ENCODE assay signal across 11 mouse cellular contexts in the genomic region with DNA sequence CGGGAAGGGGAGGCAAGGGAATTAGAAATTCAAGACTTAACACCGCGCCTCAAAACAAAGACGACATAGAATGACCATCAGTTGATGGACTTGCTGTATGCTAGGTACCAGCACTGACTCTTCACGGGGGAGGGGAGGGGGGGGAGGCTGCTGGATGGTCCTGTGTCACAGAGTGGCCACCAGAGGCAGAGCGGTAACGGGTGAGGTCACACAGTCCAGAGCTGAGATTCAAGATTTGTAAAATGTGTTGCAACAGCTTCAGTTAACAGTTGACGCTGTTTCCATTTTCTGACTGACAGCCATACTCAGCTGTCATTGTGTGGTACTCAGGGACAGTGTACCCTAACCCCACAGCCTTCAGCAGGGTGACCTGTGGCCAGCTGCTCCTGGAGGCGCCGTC. TPM values are rescaled to one million over a fixed set of nuclear protein-coding genes. Genes with fewer than 3 reads are reported as not detected.
A peak's percentile ranks its signal among the peaks of the same experiment; 100 is the strongest.
DNase-seq lines count a peak whose midpoint lies in the region; ATAC-seq and TF ChIP-seq lines count a peak whose summit lies in the region.
"Had no signal": no experiment of that assay in that cellular context is flagged by ENCODE, and none has a peak within 500 bp of the region (broad histone marks: within the 10 kb centered on the region; RNA-seq: fewer than 3 reads in every experiment).

No protein-coding gene starts in this region.

- TF ChIP-seq CTCF in heart, postnatal 0 days (IDR thresholded peaks at IDR 0.05; ENCODE audit: low read depth): peak; percentile 35
- no peak for TF ChIP-seq CTCF in brain, embryonic 14.5 days (IDR thresholded peaks at IDR 0.05; ENCODE audit: borderline replicate concordance, extremely low read depth, insufficient read depth, insufficient read length)

- intact Hi-C loops in heart, postnatal 25 days (cut with DNase I): loop anchor here (2.0 kb wide), 1 partner anchor 15 kb away; no protein-coding TSS in a partner anchor

- no peak overlapping the region for H3K9ac ChIP-seq in heart, postnatal 0 days (replicated peaks; ENCODE audit: low read depth, low read length)
- no peak overlapping the region for H3K9ac ChIP-seq in liver, embryonic 16.5 days (ENCODE audit: low read depth, low read length)

- DNase-seq in heart, postnatal 0 days (ENCODE audit: low spot score): peak; percentile 27
- no peak for DNase-seq in heart, postnatal 25 days (ENCODE audit: low spot score)
- peak; percentile 10 for DNase-seq in brain, embryonic 14.5 days (ENCODE audit: low read depth)
- DNase-seq in frontal cortex, postnatal 36 days (ENCODE audit: low spot score in 2 of 2): no peak
- no peak for DNase-seq in layer of hippocampus, adult 18-20 months (ENCODE audit: low spot score in 2 of 2)
- DNase-seq: gastrocnemius, postnatal 10 days had no signal

- WGBS in heart, postnatal 0 days: 60% methylated on average over 10 of the region's 10 CpGs
- WGBS in liver, embryonic 16.5 days (ENCODE audit: insufficient replicate concordance): 68% methylated on average over 10 of the region's 10 CpGs

- peak overlapping the region; percentile 64 for H3K4me2 ChIP-seq in heart, postnatal 0 days (ENCODE audit: low read depth, low read length)
- H3K4me2 ChIP-seq in liver, embryonic 16.5 days (ENCODE audit: low read depth, low read length): no peak overlapping the region

- no peaks in the 10 kb centered on the region for H3K9me3 ChIP-seq in heart, postnatal 0 days (replicated peaks; ENCODE audit: control insufficient read depth, low read length)
- no peaks in the 10 kb centered on the region for H3K9me3 ChIP-seq in liver, embryonic 16.5 days (replicated peaks; ENCODE audit: control insufficient read depth, low read length)
- H3K9me3 ChIP-seq: G1E had no signal

- no peak overlapping the region for H3K27ac ChIP-seq in heart, postnatal 0 days (ENCODE audit: low read depth)
- H3K27ac ChIP-seq in liver, embryonic 16.5 days (ENCODE audit: low read length): no peak overlapping the region

- no peak for TF ChIP-seq EP300 in heart, postnatal 0 days (IDR thresholded peaks at IDR 0.05; ENCODE audit: low read depth)

- peaks cover 52% of the 10 kb centered on the region for H3K36me3 ChIP-seq in heart, postnatal 0 days (replicated peaks; ENCODE audit: control insufficient read depth, insufficient read depth, low read length)
- no peaks in the 10 kb centered on the region for H3K36me3 ChIP-seq in liver, embryonic 16.5 days (ENCODE audit: control insufficient read depth, insufficient read depth)
- H3K36me3 ChIP-seq: G1E had no signal

- H3K4me3 ChIP-seq in heart, postnatal 0 days (ENCODE audit: low read depth, low read length): no peak overlapping the region
- H3K4me3 ChIP-seq in liver, embryonic 16.5 days (ENCODE audit: low read depth, low read length): no peak overlapping the region

- ATAC-seq in heart, postnatal 0 days (ENCODE audit: insufficient read depth, low read depth): no peak
- ATAC-seq in granulocyte monocyte progenitor cell, adult 5-6 weeks (replicated peaks; ENCODE audit: poor library complexity, severe bottlenecking): 0 out of 2 replicates have a peak, but pooled peaks have one; percentile 5
- peak; percentile 30 for ATAC-seq in liver, embryonic 16.5 days (ENCODE audit: low read depth)
- ATAC-seq in activated CD4-positive, CD25-positive, alpha-beta regulatory T cell, adult 4 months: no peak

- H3K4me1 ChIP-seq in heart, postnatal 0 days (ENCODE audit: control insufficient read depth, insufficient read depth): no peaks in the 10 kb centered on the region
- H3K4me1 ChIP-seq in liver, embryonic 16.5 days (ENCODE audit: control insufficient read depth, low read depth, low read length): peaks cover 2% of the 10 kb centered on the region; the same call in 1 of the 2 replicates

- H3K27me3 ChIP-seq in heart, postnatal 0 days (ENCODE audit: control insufficient read depth, insufficient read depth, low read length): no peaks in the 10 kb centered on the region
- no peaks in the 10 kb centered on the region for H3K27me3 ChIP-seq in liver, embryonic 16.5 days (ENCODE audit: control insufficient read depth, insufficient read depth, low read depth, low read length)

- TF ChIP-seq POLR2A in brain, embryonic 14.5 days (IDR thresholded peaks at IDR 0.05; ENCODE audit: borderline replicate concordance, extremely low read depth, insufficient read depth, insufficient read length, poor library complexity, severe bottlenecking): no peak

RNA-seq across cellular contexts. Expression of a gene that starts 4.9 kb away (rescaled TPM):
- 34.6 and 65.3 TPM in 2 replicates for total RNA-seq in heart, postnatal 0 days (2014; rRNA removed; ENCODE audit: low replicate concordance)
- polyA plus RNA-seq in heart, postnatal 0 days (2015; fragmentation: Nextera tagmentation; extraction: Ambion mirVana): 27.5 and 28.5 TPM in 2 replicates
- 1 to 10 TPM; 8.1 to 8.3 TPM for total RNA-seq in heart, postnatal 25 days (2021)
- polyA plus RNA-seq in brain, embryonic 14.5 days (2012; rRNA removed): 60.6 and 96.6 TPM in 2 replicates
- 15.4 and 33.4 TPM in 2 replicates for total RNA-seq in granulocyte monocyte progenitor cell, adult 5-6 weeks (2014; fragmentation: Nextera tagmentation)
- total RNA-seq in granulocyte monocyte progenitor cell, adult 5-6 weeks (2017): 19.0 and 28.7 TPM in 2 replicates
- 25.7 and 26.1 TPM in 2 replicates for polyA plus RNA-seq in liver, embryonic 16.5 days (2015; fragmentation: Nextera tagmentation; extraction: Ambion mirVana)
- 10 to 100 TPM; 58.9 to 62.2 TPM for polyA plus RNA-seq in activated CD4-positive, CD25-positive, alpha-beta regulatory T cell, adult 4 months (2017; shearing (Covaris generic))
- 10 to 100 TPM; 30.2 to 32.1 TPM for total RNA-seq in layer of hippocampus, adult 18-20 months (2021)

RNA-seq across cellular contexts. Expression of a gene that starts 11.4 kb away (rescaled TPM):
- not detected in 2 replicates for total RNA-seq in heart, postnatal 0 days (2014; rRNA removed; ENCODE audit: low replicate concordance)
- polyA plus RNA-seq in heart, postnatal 0 days (2015; fragmentation: Nextera tagmentation; extraction: Ambion mirVana): 0.15 TPM in 1 of 2 replicates, not detected in the other
- not detected for total RNA-seq in heart, postnatal 25 days (2021)
- 4.4 and 4.8 TPM in 2 replicates for polyA plus RNA-seq in brain, embryonic 14.5 days (2012; rRNA removed)
- not detected in 2 replicates for total RNA-seq in granulocyte monocyte progenitor cell, adult 5-6 weeks (2014; fragmentation: Nextera tagmentation)
- total RNA-seq in granulocyte monocyte progenitor cell, adult 5-6 weeks (2017): not detected in 2 replicates
- polyA plus RNA-seq in liver, embryonic 16.5 days (2015; fragmentation: Nextera tagmentation; extraction: Ambion mirVana): not detected in 2 replicates
- polyA plus RNA-seq in activated CD4-positive, CD25-positive, alpha-beta regulatory T cell, adult 4 months (2017; shearing (Covaris generic)): under 1 TPM in 1 of 2 experiments, not detected in 1; 0.99 TPM
- 1 to 10 TPM; 1.5 to 1.8 TPM for total RNA-seq in layer of hippocampus, adult 18-20 months (2021)
- total RNA-seq: G1E; gastrocnemius, postnatal 10 days; monocyte, adult 5-6 weeks had no signal
- polyA plus RNA-seq: G1E had no signal

RNA-seq across cellular contexts. Expression of a gene that starts 23.3 kb away (rescaled TPM):
- total RNA-seq in heart, postnatal 0 days (2014; rRNA removed; ENCODE audit: low replicate concordance): 1.9 TPM in 1 of 2 replicates, not detected in the other
- polyA plus RNA-seq in heart, postnatal 0 days (2015; fragmentation: Nextera tagmentation; extraction: Ambion mirVana): 0.08 and 0.21 TPM in 2 replicates
- under 1 TPM; 0.10 to 0.17 TPM for total RNA-seq in heart, postnatal 25 days (2021)
- 1.4 and 1.6 TPM in 2 replicates for polyA plus RNA-seq in brain, embryonic 14.5 days (2012; rRNA removed)
- 0.15 TPM in 1 of 2 replicates, not detected in the other for total RNA-seq in granulocyte monocyte progenitor cell, adult 5-6 weeks (2014; fragmentation: Nextera tagmentation)
- total RNA-seq in granulocyte monocyte progenitor cell, adult 5-6 weeks (2017): 0.09 and 0.26 TPM in 2 replicates
- 0.07 and 0.11 TPM in 2 replicates for polyA plus RNA-seq in liver, embryonic 16.5 days (2015; fragmentation: Nextera tagmentation; extraction: Ambion mirVana)
- under 1 TPM; 0.61 to 0.65 TPM for polyA plus RNA-seq in activated CD4-positive, CD25-positive, alpha-beta regulatory T cell, adult 4 months (2017; shearing (Covaris generic))
- 1 to 10 TPM in 1 of 2 experiments, under 1 TPM in 1; 0.94 to 1.2 TPM for total RNA-seq in layer of hippocampus, adult 18-20 months (2021)
- total RNA-seq: monocyte, adult 5-6 weeks had no signal

RNA-seq across cellular contexts. Expression of a gene that starts 23.4 kb away (rescaled TPM):
- total RNA-seq in heart, postnatal 0 days (2014; rRNA removed; ENCODE audit: low replicate concordance): 4.8 and 5.3 TPM in 2 replicates
- polyA plus RNA-seq in heart, postnatal 0 days (2015; fragmentation: Nextera tagmentation; extraction: Ambion mirVana): 2.6 and 2.9 TPM in 2 replicates
- total RNA-seq in heart, postnatal 25 days (2021): 1 to 10 TPM; 2.6 to 4.2 TPM
- 7.1 and 8.7 TPM in 2 replicates for polyA plus RNA-seq in brain, embryonic 14.5 days (2012; rRNA removed)
- total RNA-seq in granulocyte monocyte progenitor cell, adult 5-6 weeks (2014; fragmentation: Nextera tagmentation): 3.5 and 4.7 TPM in 2 replicates
- 2.9 and 3.0 TPM in 2 replicates for total RNA-seq in granulocyte monocyte progenitor cell, adult 5-6 weeks (2017)
- polyA plus RNA-seq in liver, embryonic 16.5 days (2015; fragmentation: Nextera tagmentation; extraction: Ambion mirVana): 1.2 TPM in 2 replicates
- polyA plus RNA-seq in activated CD4-positive, CD25-positive, alpha-beta regulatory T cell, adult 4 months (2017; shearing (Covaris generic)): 1 to 10 TPM; 4.9 to 6.3 TPM
- 1 to 10 TPM; 6.0 to 7.5 TPM for total RNA-seq in layer of hippocampus, adult 18-20 months (2021)

RNA-seq across cellular contexts. Expression of a gene that starts 31.3 kb away (rescaled TPM):
- total RNA-seq in heart, postnatal 0 days (2014; rRNA removed; ENCODE audit: low replicate concordance): 17.0 and 26.2 TPM in 2 replicates
- polyA plus RNA-seq in heart, postnatal 0 days (2015; fragmentation: Nextera tagmentation; extraction: Ambion mirVana): 22.9 and 24.2 TPM in 2 replicates
- 10 to 100 TPM; 20.7 to 25.4 TPM for total RNA-seq in heart, postnatal 25 days (2021)
- polyA plus RNA-seq in brain, embryonic 14.5 days (2012; rRNA removed): 47.8 and 60.6 TPM in 2 replicates
- 14.3 and 17.6 TPM in 2 replicates for total RNA-seq in granulocyte monocyte progenitor cell, adult 5-6 weeks (2014; fragmentation: Nextera tagmentation)
- total RNA-seq in granulocyte monocyte progenitor cell, adult 5-6 weeks (2017): 11.2 and 12.7 TPM in 2 replicates
- 7.1 and 8.6 TPM in 2 replicates for polyA plus RNA-seq in liver, embryonic 16.5 days (2015; fragmentation: Nextera tagmentation; extraction: Ambion mirVana)
- 10 to 100 TPM; 62.2 to 84.6 TPM for polyA plus RNA-seq in activated CD4-positive, CD25-positive, alpha-beta regulatory T cell, adult 4 months (2017; shearing (Covaris generic))
- 10 to 100 TPM; 16.6 to 19.4 TPM for total RNA-seq in layer of hippocampus, adult 18-20 months (2021)

Comparison
In these comparisons a context has a peak if more than half of its experiments do, and no peak if none do; other contexts are left out.
1. DNase-seq: peak in heart, postnatal 0 days (single experiment) and brain, embryonic 14.5 days (single experiment); none in heart, postnatal 25 days (single experiment), frontal cortex, postnatal 36 days (0 of 2) and layer of hippocampus, adult 18-20 months (0 of 2).
2. ATAC-seq: peak in granulocyte monocyte progenitor cell, adult 5-6 weeks (single experiment) and liver, embryonic 16.5 days (single experiment); none in heart, postnatal 0 days (single experiment) and activated CD4-positive, CD25-positive, alpha-beta regulatory T cell, adult 4 months (single experiment).